In genomic region chr19:7117653-7118307, GRCm38 (mm10) we compare ENCODE assay signal across 11 mouse cellular contexts. TPM values are rescaled to one million over a fixed set of nuclear protein-coding genes. Genes with fewer than 3 reads are reported as not detected.
A peak's percentile ranks its signal among the peaks of the same experiment; 100 is the strongest.
DNase-seq lines count a peak whose midpoint lies in the region; ATAC-seq and TF ChIP-seq lines count a peak whose summit lies in the region.
"Had no signal": no experiment of that assay in that cellular context is flagged by ENCODE, and none has a peak within 500 bp of the region (broad histone marks: within the 10 kb centered on the region; RNA-seq: fewer than 3 reads in every experiment).

No protein-coding gene starts in this region.

- DNase-seq in hindbrain, embryonic 10.5 days (ENCODE audit: low spot score), result no peak
- DNase-seq in hindbrain, postnatal 0 days (ENCODE audit: low spot score), result no peak
- peak; percentile 76 for DNase-seq in liver
- DNase-seq in spleen, postnatal 10 days (ENCODE audit: low spot score in 2 of 2), result peak; percentile 28 to 46
- no peak for DNase-seq in cerebellum, postnatal 25 days
- DNase-seq: gastrocnemius, postnatal 10 days; kidney, adult 2 months; lung, embryonic 14.5 days had no signal

- H3K9ac ChIP-seq in hindbrain, postnatal 0 days (replicated peaks; ENCODE audit: low read length), result no peak overlapping the region
- no peak overlapping the region for H3K9ac ChIP-seq in midbrain, embryonic 16.5 days (ENCODE audit: low read depth, low read length)
- H3K9ac ChIP-seq: embryonic facial prominence, embryonic 12.5 days; lung, embryonic 14.5 days had no signal

- ATAC-seq in hindbrain, postnatal 0 days, result no peak
- no peak for ATAC-seq in midbrain, embryonic 16.5 days

- H3K27ac ChIP-seq in hindbrain, embryonic 10.5 days, result 0 out of 2 replicates have a peak overlapping the region, but pooled peaks have one; percentile 30
- no peak overlapping the region for H3K27ac ChIP-seq in hindbrain, postnatal 0 days
- H3K27ac ChIP-seq in bone marrow, adult 2 months (ENCODE audit: control insufficient read depth, insufficient read depth, low read depth, low read length, poor library complexity), result peak overlapping the region; percentile 85
- H3K27ac ChIP-seq in midbrain, embryonic 16.5 days (ENCODE audit: low read length), result no peak overlapping the region
- H3K27ac ChIP-seq: embryonic facial prominence, embryonic 12.5 days had no signal

- 78% methylated on average over 8 of the region's 8 CpGs for WGBS in hindbrain, embryonic 10.5 days
- WGBS in hindbrain, postnatal 0 days, result 84% methylated on average over 8 of the region's 8 CpGs
- WGBS in bone marrow, adult 2 months, result 21% methylated on average over 8 of the region's 8 CpGs
- 84% methylated on average over 8 of the region's 8 CpGs for WGBS in midbrain, embryonic 16.5 days

- H3K27me3 ChIP-seq in hindbrain, embryonic 10.5 days (ENCODE audit: insufficient read depth, poor library complexity, severe bottlenecking), result peaks cover 47% of the 10 kb centered on the region
- no peaks in the 10 kb centered on the region for H3K27me3 ChIP-seq in hindbrain, postnatal 0 days (ENCODE audit: insufficient read depth, low read length)
- H3K27me3 ChIP-seq in midbrain, embryonic 16.5 days (ENCODE audit: control insufficient read depth, insufficient read depth, low read depth, low read length), result no peaks in the 10 kb centered on the region

- TF ChIP-seq POLR2A in bone marrow, adult 2 months (IDR thresholded peaks at IDR 0.05; ENCODE audit: borderline replicate concordance, control insufficient read depth, low read depth, low read length), result no peak

- H3K9me3 ChIP-seq in hindbrain, embryonic 10.5 days, result no peaks in the 10 kb centered on the region
- no peaks in the 10 kb centered on the region for H3K9me3 ChIP-seq in hindbrain, postnatal 0 days (ENCODE audit: low read length)
- H3K9me3 ChIP-seq in midbrain, embryonic 16.5 days (replicated peaks; ENCODE audit: control insufficient read depth, low read length, poor library complexity, severe bottlenecking), result no peaks in the 10 kb centered on the region
- H3K9me3 ChIP-seq: embryonic facial prominence, embryonic 12.5 days had no signal

- no peaks in the 10 kb centered on the region for H3K36me3 ChIP-seq in hindbrain, embryonic 10.5 days
- no peaks in the 10 kb centered on the region for H3K36me3 ChIP-seq in hindbrain, postnatal 0 days (ENCODE audit: insufficient read depth, low read length)
- H3K36me3 ChIP-seq in midbrain, embryonic 16.5 days (ENCODE audit: control insufficient read depth, insufficient read depth, low read length), result no peaks in the 10 kb centered on the region
- H3K36me3 ChIP-seq: embryonic facial prominence, embryonic 12.5 days had no signal

- H3K4me2 ChIP-seq in hindbrain, postnatal 0 days (ENCODE audit: low read depth, low read length), result no peak overlapping the region
- H3K4me2 ChIP-seq in midbrain, embryonic 16.5 days (ENCODE audit: low read length), result no peak overlapping the region
- H3K4me2 ChIP-seq: embryonic facial prominence, embryonic 12.5 days; lung, embryonic 14.5 days had no signal

- no peak overlapping the region for H3K4me3 ChIP-seq in hindbrain, embryonic 10.5 days
- H3K4me3 ChIP-seq in hindbrain, postnatal 0 days (ENCODE audit: low read length), result no peak overlapping the region
- H3K4me3 ChIP-seq in bone marrow, adult 2 months (replicated peaks; ENCODE audit: control insufficient read depth, low read depth, low read length), result no peak overlapping the region
- H3K4me3 ChIP-seq in midbrain, embryonic 16.5 days (ENCODE audit: low read depth, low read length), result no peak overlapping the region
- H3K4me3 ChIP-seq: embryonic facial prominence, embryonic 12.5 days had no signal

- TF ChIP-seq CTCF in hindbrain, postnatal 0 days (IDR thresholded peaks at IDR 0.05; ENCODE audit: low read depth), result no peak
- TF ChIP-seq CTCF in bone marrow, adult 2 months (IDR thresholded peaks at IDR 0.05; ENCODE audit: control insufficient read depth, insufficient read depth, low read length), result no peak

- peaks cover 72% of the 10 kb centered on the region for H3K4me1 ChIP-seq in hindbrain, embryonic 10.5 days (replicated peaks)
- peaks cover 23% of the 10 kb centered on the region for H3K4me1 ChIP-seq in hindbrain, postnatal 0 days (ENCODE audit: insufficient read depth, low read length)
- H3K4me1 ChIP-seq in bone marrow, adult 2 months (ENCODE audit: control insufficient read depth, insufficient read depth, low read length), result peaks cover 16% of the 10 kb centered on the region
- peaks cover 28% of the 10 kb centered on the region for H3K4me1 ChIP-seq in midbrain, embryonic 16.5 days (ENCODE audit: control insufficient read depth, insufficient read depth, low read length)

RNA-seq across cellular contexts. Expression of gene Flrt1, which starts 12.3 kb away (rescaled TPM):
- polyA plus RNA-seq in hindbrain, embryonic 10.5 days (2016; fragmentation: Nextera tagmentation; extraction: Ambion mirVana), result 3.1 and 4.0 TPM in 2 replicates
- 8.4 and 10.1 TPM in 2 replicates for total RNA-seq in hindbrain, postnatal 0 days (2014; rRNA removed)
- polyA plus RNA-seq in hindbrain, postnatal 0 days (2015; fragmentation: Nextera tagmentation; extraction: Ambion mirVana), result 7.8 and 8.1 TPM in 2 replicates
- not detected in 2 replicates for polyA plus RNA-seq in bone marrow, adult 2 months (2011; ENCODE audit: insufficient read depth, insufficient read length, low replicate concordance, missing spikeins)
- polyA plus RNA-seq in midbrain, embryonic 16.5 days (2015; fragmentation: Nextera tagmentation; extraction: Ambion mirVana), result 11.6 and 12.0 TPM in 2 replicates

Comparison
In these comparisons a context has a peak if more than half of its experiments do, and no peak if none do; other contexts are left out.
1. H3K27ac ChIP-seq: peak in hindbrain, embryonic 10.5 days (single experiment) and bone marrow, adult 2 months (single experiment); none in hindbrain, postnatal 0 days (single experiment) and midbrain, embryonic 16.5 days (single experiment).
2. DNase-seq: peak in liver (single experiment) and spleen, postnatal 10 days (2 of 2); none in hindbrain, embryonic 10.5 days (single experiment), hindbrain, postnatal 0 days (single experiment) and cerebellum, postnatal 25 days (0 of 2).